Mouse (Mus musculus) hindbrain, embryonic 10.5 days (tissue): ENCODE results near the gene Olfr1054. TPM values are rescaled to one million over a fixed set of nuclear protein-coding genes. Genes with fewer than 3 reads are reported as not detected.
"Not testable (repeated sequence)": the region's sequence is repeated elsewhere in the genome, so short reads cannot be mapped to it uniquely, and the experiment has no call there.

ENCODE experiments used
- DNase-seq: peaks from one replicate; pipeline ENCODE4 v3.0.0-alpha.2; 2017; ENCODE audit warnings: low spot score
- H3K27ac ChIP-seq: fragments of 300-500 bp; sonication (generic); 2 replicates; pipeline ENCODE4 v1.5.1; 2016; ENCODE audit warnings: mild to moderate bottlenecking, moderate library complexity
- H3K27me3 ChIP-seq: fragments of 300-500 bp; sonication (generic); 2 replicates; pipeline ENCODE4 v1.6.1; 2016; ENCODE audit warnings: mild to moderate bottlenecking; ENCODE audit not compliant: poor library complexity, insufficient read depth, severe bottlenecking
- H3K36me3 ChIP-seq: fragments of 300-500 bp; sonication (generic); 2 replicates; pipeline ENCODE4 v1.6.1; 2016; ENCODE audit warnings: mild to moderate bottlenecking, moderate library complexity
- H3K4me1 ChIP-seq: fragments of 300-500 bp; sonication (generic); replicated peaks from 2 replicates; pipeline ENCODE4 v1.6.1; 2016; ENCODE audit warnings: mild to moderate bottlenecking
- H3K4me3 ChIP-seq: fragments of 300-500 bp; sonication (generic); 2 replicates; pipeline ENCODE4 v1.5.1; 2016; ENCODE audit warnings: mild to moderate bottlenecking, moderate library complexity
- H3K9me3 ChIP-seq: fragments of 300-500 bp; sonication (generic); 2 replicates; pipeline ENCODE4 v1.6.1; 2016; ENCODE audit warnings: mild to moderate bottlenecking, moderate library complexity
- WGBS: fragments of 180-500 bp; shearing (Covaris S2); methylation state at CpG from one replicate; pipeline ENCODE4 v1.1.7; 2016; 5-methylcytosine and 5-hydroxymethylcytosine counted together
- polyA plus RNA-seq: library from polyadenylated mRNA; unstranded; fragments of >200 nt; fragmentation: Nextera tagmentation; extraction: Ambion mirVana; gene quantifications from 2 replicates; pipeline ENCODE4 v1.2.1, GENCODE M21; 2016

Gene Olfr1054
- polyA plus RNA-seq = not detected in 2 replicates

DNA sequence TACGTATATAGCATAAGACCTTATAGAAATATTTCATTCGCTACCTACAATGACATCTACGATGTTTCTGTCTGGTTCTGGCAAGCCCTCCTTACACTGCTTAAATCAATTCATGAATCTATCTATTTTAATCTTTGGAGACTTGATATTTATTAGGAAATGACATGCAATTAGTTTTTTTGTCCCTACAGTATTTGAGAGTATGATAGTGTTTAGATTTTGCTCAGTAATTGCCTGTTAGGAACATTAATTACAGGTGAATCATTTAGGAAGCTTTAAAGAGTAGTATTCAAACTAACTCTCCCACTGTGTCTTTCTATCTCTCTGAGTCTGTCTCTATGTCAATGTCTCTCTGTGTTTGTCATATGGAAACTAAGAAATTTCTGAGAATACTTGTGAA, at the start of gene Olfr1054:
Gene Olfr1054, minus strand, starts transcription at position 101 of the 400 bp plus-strand sequence.
- WGBS = 94% methylated on average over 3 of the region's 3 CpGs
- Histone ChIP-seq H3K27ac (no peak within 1 kb of the TSS), H3K4me3 (no peak within 1 kb of the TSS), H3K36me3 (no peaks in the 10 kb centered on the region), H3K4me1 (no peaks in the 10 kb centered on the region), H3K9me3 (no peaks in the 10 kb centered on the region), H3K27me3 (no peaks in the 10 kb centered on the region)
- DNase-seq = no peak

DNA sequence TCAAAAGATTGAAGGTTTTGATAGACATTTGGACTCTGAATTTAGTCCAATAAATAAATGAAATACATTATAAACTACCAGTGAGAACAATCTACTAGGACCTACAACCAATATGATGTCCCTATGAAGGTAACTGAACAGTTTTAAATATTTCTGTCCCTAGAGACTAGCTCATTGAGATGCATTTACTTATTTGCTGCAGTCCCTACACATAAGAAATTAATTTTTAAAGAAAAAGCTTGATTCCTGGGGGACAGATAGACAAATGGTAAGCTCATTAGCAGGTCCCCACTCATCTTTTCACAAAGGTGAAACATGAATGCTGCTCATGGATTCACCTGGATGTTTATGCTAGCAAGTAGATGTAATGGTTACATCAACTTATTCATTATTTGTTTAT, 43.1 kb upstream of the Olfr1054 start, which contains the start of gene Olfr1057:
Gene Olfr1057, minus strand, starts transcription at position 101 of the 400 bp plus-strand sequence.
- Histone ChIP-seq H3K9me3 (no peaks in the 10 kb centered on the region), H3K27me3 (no peaks in the 10 kb centered on the region), H3K27ac (no peak within 1 kb of the TSS), H3K36me3 (no peaks in the 10 kb centered on the region), H3K4me1 (no peaks in the 10 kb centered on the region), H3K4me3 (no peak within 1 kb of the TSS)
- no peak for DNase-seq

DNA sequence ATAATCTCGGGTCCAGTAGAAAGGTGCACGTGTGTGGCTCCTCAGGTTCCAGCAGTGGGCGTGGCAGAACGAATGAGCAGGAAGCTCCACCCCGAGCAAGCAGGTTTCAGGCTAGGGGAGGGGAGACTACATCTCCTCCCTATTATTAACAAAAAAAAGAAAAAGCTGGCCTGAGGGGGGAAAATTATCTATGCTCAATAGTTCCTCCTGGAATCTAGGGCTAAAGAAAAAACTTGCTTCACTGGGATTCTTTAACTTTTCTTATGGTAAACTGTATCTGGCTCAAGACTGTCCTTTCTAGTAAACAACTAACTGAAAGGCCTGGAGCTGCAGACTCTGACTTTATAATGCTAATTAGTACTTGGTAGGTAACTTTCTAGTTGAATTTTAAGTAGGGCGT, 31.1 kb upstream of the Olfr1054 start:
- not testable (repeated sequence) for DNase-seq, H3K9me3 ChIP-seq
- 50% methylated on average over 1 of the region's 6 CpGs for WGBS

DNA sequence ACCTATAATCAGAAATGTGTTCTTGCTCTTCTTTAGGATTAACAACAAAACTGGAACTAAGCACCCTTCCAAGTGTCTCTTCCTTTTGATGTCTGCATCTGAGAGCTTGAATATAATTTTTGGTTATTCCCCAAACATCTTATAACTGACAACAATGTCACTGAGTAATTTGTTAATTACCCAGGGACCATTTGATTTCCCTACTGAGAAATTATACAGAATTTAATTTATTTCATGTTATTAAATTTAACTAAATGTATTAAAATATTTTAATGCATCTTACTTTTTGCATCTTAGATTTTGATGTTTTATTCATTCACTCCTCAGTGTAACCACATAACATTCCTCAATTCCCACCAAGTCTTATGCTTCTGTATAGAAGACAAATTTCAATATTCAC, 27.1 kb upstream of the Olfr1054 start, which contains the start of gene Olfr1056:
Gene Olfr1056, minus strand, starts transcription at position 101 of the 400 bp plus-strand sequence.
- Histone ChIP-seq H3K4me1 (no peaks in the 10 kb centered on the region), H3K27me3 (no peaks in the 10 kb centered on the region), H3K27ac (no peak within 1 kb of the TSS), H3K36me3 (no peaks in the 10 kb centered on the region), H3K4me3 (no peak within 1 kb of the TSS), H3K9me3 (no peaks in the 10 kb centered on the region)
- no peak for DNase-seq

More for the DNA sequence above, 31.1 kb upstream of the Olfr1054 start:
- not testable (repeated sequence) for H3K4me3 ChIP-seq, H3K36me3 ChIP-seq, H3K27ac ChIP-seq, H3K4me1 ChIP-seq, H3K27me3 ChIP-seq

DNA sequence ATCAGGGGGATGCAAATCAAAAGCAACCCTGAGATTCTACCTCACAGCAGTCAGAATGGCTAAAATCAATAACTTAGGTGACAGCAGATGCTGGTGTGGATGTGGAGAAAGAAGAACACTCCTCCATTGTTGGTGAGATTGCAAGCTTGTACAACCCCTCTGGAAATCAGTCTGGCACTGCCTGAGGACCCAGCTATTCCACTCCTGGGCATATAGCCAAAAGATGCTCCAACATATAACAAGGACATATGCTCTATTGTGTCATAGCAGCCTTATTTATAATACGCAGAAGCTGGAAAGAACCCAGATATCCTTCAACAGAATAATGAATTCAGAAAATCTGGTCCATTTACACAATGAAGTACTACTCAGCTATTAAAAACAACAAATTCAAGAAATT, 16.5 kb upstream of the Olfr1054 start:
- not testable (repeated sequence) for H3K4me3 ChIP-seq, H3K9me3 ChIP-seq, H3K4me1 ChIP-seq, H3K27ac ChIP-seq, DNase-seq, H3K36me3 ChIP-seq, H3K27me3 ChIP-seq
- 96% methylated on average over 1 of the region's 1 CpGs for WGBS

DNA sequence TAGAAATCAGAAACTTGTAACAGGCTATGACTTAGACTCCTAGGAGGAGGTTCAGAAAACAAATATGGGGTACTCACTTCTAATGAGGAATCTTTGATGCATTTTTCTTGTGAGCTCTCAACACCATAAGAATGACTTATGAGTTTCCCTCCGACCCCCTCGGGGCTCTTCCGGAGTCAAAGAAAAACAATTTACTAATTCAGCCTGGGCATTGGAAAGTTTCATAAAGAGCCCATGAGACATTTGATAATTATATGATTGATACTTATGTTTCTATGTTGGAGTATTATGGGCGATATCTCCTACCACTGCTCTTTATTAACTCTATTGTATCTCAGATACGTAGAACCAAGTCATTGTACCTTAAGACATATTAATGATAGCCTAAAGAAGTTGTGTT, 15.0 kb upstream of the Olfr1054 start, which contains the start of gene Olfr1055:
Gene Olfr1055, minus strand, starts transcription at position 101 of the 400 bp plus-strand sequence.
- H3K36me3 ChIP-seq = no peaks in the 10 kb centered on the region
- WGBS = 90% methylated on average over 5 of the region's 5 CpGs
- no peak for DNase-seq
- H3K27me3 ChIP-seq = no peaks in the 10 kb centered on the region
- H3K4me3 ChIP-seq = no peak within 1 kb of the TSS
- H3K4me1 ChIP-seq = no peaks in the 10 kb centered on the region
- H3K27ac ChIP-seq = no peak within 1 kb of the TSS
- no peaks in the 10 kb centered on the region for H3K9me3 ChIP-seq

DNA sequence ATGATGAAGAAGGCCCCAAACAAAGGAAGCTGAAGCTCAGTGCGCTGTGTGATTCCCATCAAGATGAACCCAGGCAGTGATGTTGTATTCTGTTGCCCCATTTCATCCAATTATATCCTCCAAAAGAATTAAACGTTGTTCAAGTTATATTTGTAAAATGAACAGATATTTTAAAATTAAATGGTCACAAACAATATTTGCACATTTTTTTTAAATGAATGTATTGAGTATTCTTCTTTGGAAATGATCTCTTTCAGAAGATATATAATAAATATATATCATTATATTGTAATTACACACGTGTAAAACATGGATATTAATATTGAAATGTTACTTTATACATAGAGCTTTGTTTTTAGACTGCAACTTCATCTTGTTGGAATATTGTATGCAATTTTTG, 20.0 kb downstream of the Olfr1054 start, which contains the start of gene Olfr1053:
Gene Olfr1053, minus strand, starts transcription at position 101 of the 400 bp plus-strand sequence.
- no peaks in the 10 kb centered on the region for H3K9me3 ChIP-seq
- H3K27me3 ChIP-seq = no peaks in the 10 kb centered on the region
- no peaks in the 10 kb centered on the region for H3K36me3 ChIP-seq
- no peaks in the 10 kb centered on the region for H3K4me1 ChIP-seq
- no peak within 1 kb of the TSS for H3K27ac ChIP-seq
- no peak within 1 kb of the TSS for H3K4me3 ChIP-seq
- WGBS = 72% methylated on average over 3 of the region's 3 CpGs
- no peak for DNase-seq

DNA sequence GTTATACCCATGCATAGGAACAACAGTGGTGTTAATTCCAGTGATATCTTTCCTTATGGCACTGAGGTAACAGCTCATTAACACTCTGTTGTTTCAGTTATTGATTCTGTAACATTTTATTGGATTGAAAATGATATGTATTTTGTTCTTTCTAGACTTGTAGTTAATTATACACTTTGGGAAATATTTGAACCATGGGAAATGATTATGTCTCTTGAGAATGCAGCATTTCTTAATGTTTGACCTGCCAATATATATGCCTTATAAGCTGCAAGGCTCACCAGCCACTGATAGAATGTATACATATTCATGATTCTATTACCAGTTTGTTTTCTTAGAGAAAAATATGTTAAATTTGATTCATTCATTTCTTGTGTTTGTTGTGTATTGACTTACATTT, 43.1 kb downstream of the Olfr1054 start, which contains the start of gene Olfr1052:
Gene Olfr1052, plus strand, starts transcription at position 301 of the 400 bp plus-strand sequence.
- Histone ChIP-seq H3K4me1 (no peaks in the 10 kb centered on the region), H3K27me3 (no peaks in the 10 kb centered on the region), H3K9me3 (no peaks in the 10 kb centered on the region), H3K27ac (no peak within 1 kb of the TSS), H3K4me3 (no peak within 1 kb of the TSS), H3K36me3 (no peaks in the 10 kb centered on the region)
- no peak for DNase-seq

Other genes starting within 250 kb of the Olfr1054 start
- not detected in 2 replicates for gene Olfr1037, start 248.0 kb downstream of the Olfr1054 start, polyA plus RNA-seq
- not detected in 2 replicates for gene Olfr1039, start 199.5 kb downstream of the Olfr1054 start, polyA plus RNA-seq
- not detected in 2 replicates for gene Olfr1040, start 188.7 kb downstream of the Olfr1054 start, polyA plus RNA-seq
- not detected in 2 replicates for gene Olfr1042, start 173.6 kb downstream of the Olfr1054 start, polyA plus RNA-seq
- gene Olfr1043, start 167.9 kb downstream of the Olfr1054 start, polyA plus RNA-seq = not detected in 2 replicates
- not detected in 2 replicates for gene Olfr1044, start 157.6 kb downstream of the Olfr1054 start, polyA plus RNA-seq
- gene Olfr52, start 149.8 kb downstream of the Olfr1054 start, polyA plus RNA-seq = not detected in 2 replicates
- gene Olfr1045, start 132.4 kb downstream of the Olfr1054 start, polyA plus RNA-seq = not detected in 2 replicates
- gene Olfr1046, start 116.1 kb downstream of the Olfr1054 start, polyA plus RNA-seq = not detected in 2 replicates
- gene Olfr1047, start 104.0 kb downstream of the Olfr1054 start, polyA plus RNA-seq = not detected in 2 replicates
- not detected in 2 replicates for gene Olfr1048, start 95.1 kb downstream of the Olfr1054 start, polyA plus RNA-seq
- gene Olfr1049, start 77.1 kb downstream of the Olfr1054 start, polyA plus RNA-seq = not detected in 2 replicates
- gene Olfr1051, start 56.3 kb downstream of the Olfr1054 start, polyA plus RNA-seq = not detected in 2 replicates
- gene Olfr1052, start 43.0 kb downstream of the Olfr1054 start, polyA plus RNA-seq = not detected in 2 replicates
- gene Olfr1053, start 20.1 kb downstream of the Olfr1054 start, polyA plus RNA-seq = not detected in 2 replicates
- not detected in 2 replicates for gene Olfr1055, start 14.9 kb upstream of the Olfr1054 start, polyA plus RNA-seq
- gene Olfr1056, start 27.0 kb upstream of the Olfr1054 start, polyA plus RNA-seq = not detected in 2 replicates
- gene Olfr1057, start 43.0 kb upstream of the Olfr1054 start, polyA plus RNA-seq = not detected in 2 replicates
- not detected in 2 replicates for gene Olfr1058, start 53.1 kb upstream of the Olfr1054 start, polyA plus RNA-seq
- not detected in 2 replicates for gene Olfr1061, start 78.6 kb upstream of the Olfr1054 start, polyA plus RNA-seq
- gene Olfr1062, start 91.3 kb upstream of the Olfr1054 start, polyA plus RNA-seq = not detected in 2 replicates
- gene Olfr1065, start 115.2 kb upstream of the Olfr1054 start, polyA plus RNA-seq = not detected in 2 replicates
- gene Olfr1066, start 120.8 kb upstream of the Olfr1054 start, polyA plus RNA-seq = not detected in 2 replicates
- gene Olfr228, start 152.0 kb upstream of the Olfr1054 start, polyA plus RNA-seq = not detected in 2 replicates
- not detected in 2 replicates for gene Olfr1076, start 173.0 kb upstream of the Olfr1054 start, polyA plus RNA-seq
- gene Olfr1079, start 207.0 kb upstream of the Olfr1054 start, polyA plus RNA-seq = not detected in 2 replicates
- gene Olfr1080, start 222.8 kb upstream of the Olfr1054 start, polyA plus RNA-seq = not detected in 2 replicates